Mouse (Mus musculus) small intestine, adult 10 weeks (tissue): Measurements from ENCODE around the gene Olfr1100. TPM values are rescaled to one million over a fixed set of nuclear protein-coding genes. Genes with fewer than 3 reads are reported as not detected.

Experiments
- polyA plus RNA-seq: library from polyadenylated mRNA; stranded (reverse); fragments of 350-450 nt; fragmentation: Illumina TruSeq; extraction: RNeasy Lipid Tissue Mini Kit (QIAGEN cat#74804); gene quantifications from one replicate; pipeline ENCODE4 v1.2.3, GENCODE M21; 2014; ENCODE audit warnings: low replicate concordance

Gene Olfr1100
- not detected for polyA plus RNA-seq

GRCm38 (mm10) chr2:86979854-86980253, at the start of gene Olfr1100:
Gene Olfr1100 (minus strand): TSS chr2:86979954.

GRCm38 (mm10) chr2:87026980-87027379, 47.2 kb upstream of the Olfr1100 start, which contains the start of gene Olfr1104:
Gene Olfr1104 (minus strand): TSS chr2:87027080.

GRCm38 (mm10) chr2:86998098-86998497, 18.3 kb upstream of the Olfr1100 start, which contains the start of gene Olfr1102:
Gene Olfr1102 (plus strand): TSS chr2:86998398.

DNA sequence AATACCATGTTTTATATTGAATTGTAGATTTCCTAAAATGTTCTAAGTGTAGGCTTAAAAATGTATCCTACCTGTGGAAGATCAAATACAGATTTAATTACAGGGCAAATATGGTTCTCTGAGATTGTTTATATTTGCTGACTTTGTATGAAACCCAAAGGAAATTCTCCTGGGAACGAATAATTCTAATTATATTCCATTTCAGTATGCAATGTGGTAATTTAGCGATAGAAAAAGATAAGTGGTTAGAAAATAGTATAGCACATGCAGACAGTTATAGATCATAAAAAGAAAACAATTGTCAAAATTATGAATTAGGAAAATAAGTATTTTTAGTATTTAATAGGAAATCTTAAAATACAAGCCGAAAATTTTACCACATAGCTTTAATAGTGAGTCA, 11.4 kb upstream of the Olfr1100 start, which contains the start of gene Olfr1101:
Olfr1101 (minus strand) TSS at position 101 of the 400 bp plus-strand sequence.

GRCm38 (mm10) chr2:86960593-86960992, 19.2 kb downstream of the Olfr1100 start, which contains the start of gene Olfr1099:
Gene Olfr1099 (minus strand): TSS chr2:86960693.

Other genes with a start within 250 kb of the Olfr1100 start
- gene Olfr1089, start 246.3 kb downstream of the Olfr1100 start, polyA plus RNA-seq = not detected
- not detected for gene Olfr1090, start 221.0 kb downstream of the Olfr1100 start, polyA plus RNA-seq
- not detected for gene Olfr1093, start 197.5 kb downstream of the Olfr1100 start, polyA plus RNA-seq
- gene Olfr141, start 169.9 kb downstream of the Olfr1100 start, polyA plus RNA-seq = not detected
- not detected for gene Olfr1094, start 155.3 kb downstream of the Olfr1100 start, polyA plus RNA-seq
- not detected for gene Olfr1095, start 128.3 kb downstream of the Olfr1100 start, polyA plus RNA-seq
- gene Gm13723, start 105.2 kb downstream of the Olfr1100 start, polyA plus RNA-seq = not detected
- gene Olfr1097, start 87.7 kb downstream of the Olfr1100 start, polyA plus RNA-seq = not detected
- gene Olfr1098, start 55.4 kb downstream of the Olfr1100 start, polyA plus RNA-seq = not detected
- not detected for gene Olfr1099, start 19.3 kb downstream of the Olfr1100 start, polyA plus RNA-seq
- gene Olfr1101, start 11.3 kb upstream of the Olfr1100 start, polyA plus RNA-seq = not detected
- gene Olfr1102, start 18.4 kb upstream of the Olfr1100 start, polyA plus RNA-seq = not detected
- not detected for gene Olfr1104, start 47.1 kb upstream of the Olfr1100 start, polyA plus RNA-seq
- gene Olfr1105, start 56.6 kb upstream of the Olfr1100 start, polyA plus RNA-seq = not detected
- not detected for gene Olfr1106, start 72.3 kb upstream of the Olfr1100 start, polyA plus RNA-seq
- gene Olfr1107, start 95.9 kb upstream of the Olfr1100 start, polyA plus RNA-seq = not detected
- not detected for gene Olfr1109, start 116.1 kb upstream of the Olfr1100 start, polyA plus RNA-seq
- not detected for gene Olfr259, start 134.6 kb upstream of the Olfr1100 start, polyA plus RNA-seq
- gene Olfr1110, start 160.3 kb upstream of the Olfr1100 start, polyA plus RNA-seq = not detected
- gene Olfr1111, start 172.7 kb upstream of the Olfr1100 start, polyA plus RNA-seq = not detected
- not detected for gene Olfr1112, start 207.8 kb upstream of the Olfr1100 start, polyA plus RNA-seq
- gene Olfr1113, start 229.0 kb upstream of the Olfr1100 start, polyA plus RNA-seq = not detected